Mouse (Mus musculus) spleen, adult 2 months (tissue): ENCODE measurements around the gene Degs2.

Source experiments
- CTCF ChIP-seq: fragments of 200-500 bp; IDR thresholded peaks from 2 replicates; pipeline ENCODE4 v1.5.1; 2011; ENCODE audit warnings: mild to moderate bottlenecking, inconsistent platforms; ENCODE audit not compliant: insufficient read depth, insufficient read length, insufficient replicate concordance; ENCODE audit errors: extremely low read depth
- POLR2A ChIP-seq: fragments of 200-500 bp; IDR thresholded peaks from 2 replicates; pipeline ENCODE4 v1.6.1; 2011; ENCODE audit warnings: low read depth, low read length, inconsistent platforms

GRCm38 (mm10) chr12:108749454-108749853 is 47.3 kb upstream of the Degs2 start:
- no peak for TF ChIP-seq CTCF
- no peak for TF ChIP-seq POLR2A
